Mouse (Mus musculus) heart, postnatal 4 days (tissue): Measurements from ENCODE around the gene Gm21992. TPM values are rescaled to one million over a fixed set of nuclear protein-coding genes. Genes with fewer than 3 reads are reported as not detected.
A peak's percentile ranks its signal among the peaks of the same experiment; 100 is the strongest.

ENCODE experiments used
- DNase-seq: peaks from one replicate; pipeline ENCODE4 v3.0.0; 2021
- total RNA-seq, 2 experiments: library from RNA; stranded (reverse); gene quantifications; 2 replicates each; pipeline ENCODE4 v1.2.3; 2021

Gm21992 gene
- total RNA-seq, 2 experiments from 2014 or later = 21.8 to 24.1 TPM

GRCm38 (mm10) chr19:4747631-4748312 lies 63.6 kb downstream of the Gm21992 start:
- DNase-seq = no peak

GRCm38 (mm10) chr19:4746611-4747010 lies 64.8 kb downstream of the Gm21992 start:
- peak; percentile 37 for DNase-seq

GRCm38 (mm10) chr19:4745681-4746080 lies 65.7 kb downstream of the Gm21992 start:
- no peak for DNase-seq

GRCm38 (mm10) chr19:4745057-4745456 lies 66.4 kb downstream of the Gm21992 start:
- DNase-seq = peak; percentile 71

- no peak for DNase-seq
These were observed 67.4 kb downstream of the Gm21992 start for GRCm38 (mm10) chr19:4744026-4744425.

GRCm38 (mm10) chr19:4743524-4743923 lies 67.9 kb downstream of the Gm21992 start:
- DNase-seq = peak; percentile 63

- DNase-seq = no peak
These were observed 69.2 kb downstream of the Gm21992 start for GRCm38 (mm10) chr19:4742229-4742628.

- DNase-seq = no peak
These were observed 69.9 kb downstream of the Gm21992 start for GRCm38 (mm10) chr19:4741482-4741881.

GRCm38 (mm10) chr19:4739762-4740161 lies 71.7 kb downstream of the Gm21992 start:
- no peak for DNase-seq

- DNase-seq = no peak
These were observed 72.4 kb downstream of the Gm21992 start for GRCm38 (mm10) chr19:4739053-4739452.

- DNase-seq = no peak
These were observed 73.5 kb downstream of the Gm21992 start for GRCm38 (mm10) chr19:4737866-4738265.

- no peak for DNase-seq
These were observed 78.4 kb downstream of the Gm21992 start for GRCm38 (mm10) chr19:4733052-4733451.

- DNase-seq = no peak
These were observed 82.2 kb downstream of the Gm21992 start for GRCm38 (mm10) chr19:4729186-4729585.

- no peak for DNase-seq
These were observed 90.7 kb downstream of the Gm21992 start for GRCm38 (mm10) chr19:4720671-4721244.

- DNase-seq = no peak
These were observed 91.3 kb downstream of the Gm21992 start for GRCm38 (mm10) chr19:4720112-4720511.

GRCm38 (mm10) chr19:4719351-4719764 lies 92.1 kb downstream of the Gm21992 start:
- DNase-seq = no peak

- no peak for DNase-seq
These were observed 92.7 kb downstream of the Gm21992 start for GRCm38 (mm10) chr19:4718716-4719115.

- no peak for DNase-seq
These were observed 94.1 kb downstream of the Gm21992 start for GRCm38 (mm10) chr19:4717281-4717680.

GRCm38 (mm10) chr19:4716756-4717155 lies 94.7 kb downstream of the Gm21992 start:
- DNase-seq = no peak

- no peak for DNase-seq
These were observed 97.5 kb downstream of the Gm21992 start for GRCm38 (mm10) chr19:4713886-4714285.

GRCm38 (mm10) chr19:4712781-4713526 lies 98.5 kb downstream of the Gm21992 start:
- no peak for DNase-seq

- no peak for DNase-seq
These were observed 99.1 kb downstream of the Gm21992 start for GRCm38 (mm10) chr19:4712156-4712780.

GRCm38 (mm10) chr19:4711601-4712155 lies 99.7 kb downstream of the Gm21992 start:
- DNase-seq = no peak
